Mouse (Mus musculus): ENCODE results near the gene Btc.

GRCm38 (mm10) chr5:91400493-91401096, 2.2 kb downstream of the Btc start:
- no peak for TF ChIP-seq CTCF (conservative IDR thresholded peaks at IDR 0.05; ENCODE audit: insufficient read depth, insufficient read length, low read depth, low read length)
- TF ChIP-seq POLR2A (IDR thresholded peaks at IDR 0.05; ENCODE audit: low read depth, low read length): no peak

All from kidney, adult 2 months (tissue).